Mouse (Mus musculus): ENCODE data around the gene Spic. TPM values are rescaled to one million over a fixed set of nuclear protein-coding genes. Genes with fewer than 3 reads are reported as not detected.
"Not testable (repeated sequence)": the region's sequence is repeated elsewhere in the genome, so short reads cannot be mapped to it uniquely, and the experiment has no call there.

Gene Spic
- polyA plus RNA-seq, 1 experiment from 2014 or later: 0.09 TPM

DNA sequence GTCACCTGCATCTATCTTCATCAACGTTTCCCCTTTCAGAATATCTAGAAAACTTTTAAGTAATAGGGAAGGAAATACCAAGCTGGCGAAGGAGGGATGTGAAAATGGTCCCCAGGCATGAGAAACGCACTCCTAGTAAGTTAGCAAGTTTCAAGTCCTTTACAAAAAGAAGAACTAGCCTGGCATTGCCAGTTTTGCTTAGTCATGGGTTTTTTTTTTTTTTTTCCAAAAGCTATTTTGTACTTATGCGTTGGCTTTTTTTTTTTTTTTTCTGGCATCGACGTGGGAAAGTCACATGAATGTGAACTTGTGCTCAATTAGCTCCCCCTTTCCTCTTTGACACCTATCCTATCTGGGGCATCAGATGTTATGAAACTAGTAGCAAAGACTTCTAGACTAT is 27.5 kb upstream of the Spic start:
- WGBS: 84% methylated on average over 6 of the region's 6 CpGs
- Histone ChIP-seq H3K4me1 (replicated peaks) (no peaks in the 10 kb centered on the region), H3K27me3 (no peaks in the 10 kb centered on the region), H3K36me3 (no peaks in the 10 kb centered on the region), H3K4me2 (no peak overlapping the region), H3K4me3 (no peak overlapping the region), H3K9me3 (no peaks in the 10 kb centered on the region), H3K9ac (no peak overlapping the region), H3K27ac (no peak overlapping the region)
- no peak for ATAC-seq (ENCODE audit: low FRiP score)

DNA sequence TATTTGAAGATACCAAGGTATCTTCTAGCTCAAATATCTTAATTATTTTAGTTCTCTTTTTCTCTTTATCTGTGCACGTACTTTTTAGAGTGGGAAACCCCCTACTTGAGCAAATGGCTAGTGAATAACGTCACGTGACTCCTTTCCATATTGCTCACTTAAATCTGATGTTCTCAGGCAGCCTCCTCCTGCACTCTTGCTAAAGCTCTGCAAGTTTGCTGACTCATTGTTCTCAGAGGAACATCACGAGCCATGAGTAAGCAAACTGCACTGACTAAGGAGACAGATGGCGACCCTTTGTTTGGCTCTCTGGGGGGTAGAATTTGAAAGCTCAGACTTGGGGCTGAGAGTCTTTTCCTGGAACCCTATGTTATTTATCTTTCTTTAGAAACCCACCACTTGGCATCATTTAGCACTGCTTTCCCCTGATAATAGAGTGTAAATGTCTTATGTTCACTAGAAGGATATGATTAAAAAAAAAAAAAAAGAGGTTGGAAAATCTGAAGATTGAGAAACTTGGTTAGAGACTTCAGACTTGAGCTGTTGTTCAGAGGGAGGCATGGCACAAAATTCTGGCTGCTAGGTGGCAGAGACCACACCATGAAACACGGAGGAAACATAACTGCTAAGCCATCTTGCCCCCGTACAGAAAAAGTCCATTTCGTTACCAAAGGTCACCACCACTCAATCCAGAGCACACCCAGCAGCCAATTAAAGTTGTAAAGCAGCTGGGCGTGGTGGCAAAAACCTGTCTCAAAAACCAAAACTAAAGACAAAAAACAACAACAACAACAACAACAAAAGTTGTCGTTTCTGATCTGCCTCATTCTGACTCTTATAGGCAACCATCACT is 24.1 kb upstream of the Spic start:
- no peak for ATAC-seq (ENCODE audit: low FRiP score)
- Histone ChIP-seq H3K4me3 (no peak overlapping the region), H3K9me3 (no peaks in the 10 kb centered on the region), H3K27me3 (no peaks in the 10 kb centered on the region), H3K36me3 (no peaks in the 10 kb centered on the region), H3K9ac (no peak overlapping the region), H3K4me2 (no peak overlapping the region), H3K4me1 (replicated peaks) (no peaks in the 10 kb centered on the region), H3K27ac (no peak overlapping the region)
- WGBS: 59% methylated on average over 10 of the region's 10 CpGs

DNA sequence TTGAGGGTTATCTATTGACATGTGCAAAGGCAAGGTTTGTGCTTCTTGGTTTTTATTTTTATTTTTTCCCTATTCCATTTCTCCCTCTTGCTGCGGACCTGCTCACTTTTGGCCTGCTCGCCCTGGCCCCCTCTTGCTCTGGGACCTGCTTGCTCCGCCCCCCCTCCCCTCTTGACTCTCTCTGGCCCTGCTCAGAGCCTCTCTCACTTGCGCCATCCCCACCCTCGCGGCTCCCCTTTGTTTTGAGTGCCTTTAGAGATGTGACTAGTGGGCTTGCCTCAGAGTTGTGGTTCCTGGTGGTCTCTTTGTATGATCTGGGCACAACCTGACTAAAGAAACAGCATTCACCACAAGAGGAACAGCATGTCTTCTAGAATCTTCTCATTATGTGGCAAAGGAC is 16.1 kb upstream of the Spic start:
- H3K4me3 ChIP-seq: no peak overlapping the region
- H3K4me2 ChIP-seq: no peak overlapping the region
- WGBS: 71% methylated on average over 6 of the region's 6 CpGs
- no peaks in the 10 kb centered on the region for H3K36me3 ChIP-seq
- no peaks in the 10 kb centered on the region for H3K4me1 ChIP-seq (replicated peaks)
- ATAC-seq (ENCODE audit: low FRiP score): no peak
- H3K27ac ChIP-seq: no peak overlapping the region
- H3K27me3 ChIP-seq: no peaks in the 10 kb centered on the region
- no peak overlapping the region for H3K9ac ChIP-seq
- no peaks in the 10 kb centered on the region for H3K9me3 ChIP-seq

DNA sequence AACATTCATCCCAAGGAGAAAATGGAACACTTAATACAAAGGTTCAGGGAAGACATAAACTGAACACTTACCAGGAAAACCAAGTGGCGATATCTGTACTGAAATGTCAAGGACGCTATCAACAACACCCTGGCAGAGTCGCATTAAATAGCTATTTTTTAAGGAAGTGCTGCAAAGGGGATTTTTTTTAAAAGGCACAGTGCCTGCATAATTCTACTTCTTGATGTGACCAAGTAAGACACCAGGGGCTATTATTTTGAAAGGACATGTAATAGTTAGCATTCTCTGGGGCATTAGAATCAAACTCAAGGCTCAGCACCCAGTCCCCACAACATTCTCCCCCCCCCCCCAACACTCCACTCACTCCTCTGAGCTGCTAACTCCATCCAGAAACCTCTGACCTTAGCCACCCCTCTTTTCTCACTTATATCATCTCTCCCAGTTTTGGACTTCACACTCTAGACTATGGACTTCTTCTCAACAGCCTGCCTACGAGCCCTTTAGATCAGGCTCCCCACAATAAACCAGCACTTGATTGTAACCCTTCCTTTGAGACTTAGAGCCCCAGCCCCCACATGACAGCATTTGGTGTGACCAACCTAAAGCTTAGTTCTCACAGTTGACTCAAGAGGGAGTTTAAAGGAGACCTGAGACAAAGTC is 1.8 kb downstream of the Spic start:
- H3K36me3 ChIP-seq: no peaks in the 10 kb centered on the region
- no peaks in the 10 kb centered on the region for H3K9me3 ChIP-seq
- ATAC-seq (ENCODE audit: low FRiP score): no peak
- no peak overlapping the region for H3K9ac ChIP-seq
- H3K4me3 ChIP-seq: no peak overlapping the region
- H3K4me2 ChIP-seq: no peak overlapping the region
- H3K27ac ChIP-seq: no peak overlapping the region
- no peaks in the 10 kb centered on the region for H3K4me1 ChIP-seq (replicated peaks)
- H3K27me3 ChIP-seq: no peaks in the 10 kb centered on the region
- 86% methylated on average over 4 of the region's 4 CpGs for WGBS

DNA sequence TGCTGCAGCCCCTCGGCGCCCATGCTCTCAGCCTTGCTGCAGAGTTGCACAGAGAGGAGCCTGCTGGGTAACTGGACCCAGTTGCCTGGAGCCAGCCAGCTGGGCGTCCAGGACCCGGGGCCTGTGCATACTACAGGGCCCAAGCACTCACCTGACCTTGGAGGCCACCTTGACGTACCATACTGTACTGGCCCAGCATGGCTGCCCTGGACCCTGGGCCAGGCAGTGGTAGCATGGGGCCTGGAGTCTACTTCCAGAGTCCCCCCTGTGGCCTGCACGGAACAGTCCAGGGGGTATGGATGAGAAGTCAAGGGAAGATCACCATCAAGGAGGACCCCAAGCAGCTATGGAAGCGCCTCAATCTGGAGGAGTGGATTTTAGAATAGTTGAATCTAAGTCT is 12.0 kb downstream of the Spic start:
- Histone ChIP-seq H3K4me1 (replicated peaks) (no peaks in the 10 kb centered on the region), H3K27me3 (no peaks in the 10 kb centered on the region), H3K4me2 (no peak overlapping the region), H3K9me3 (no peaks in the 10 kb centered on the region), H3K27ac (no peak overlapping the region), H3K4me3 (no peak overlapping the region), H3K9ac (no peak overlapping the region), H3K36me3 (no peaks in the 10 kb centered on the region)
- 92% methylated on average over 7 of the region's 7 CpGs for WGBS
- no peak for ATAC-seq (ENCODE audit: low FRiP score)

DNA sequence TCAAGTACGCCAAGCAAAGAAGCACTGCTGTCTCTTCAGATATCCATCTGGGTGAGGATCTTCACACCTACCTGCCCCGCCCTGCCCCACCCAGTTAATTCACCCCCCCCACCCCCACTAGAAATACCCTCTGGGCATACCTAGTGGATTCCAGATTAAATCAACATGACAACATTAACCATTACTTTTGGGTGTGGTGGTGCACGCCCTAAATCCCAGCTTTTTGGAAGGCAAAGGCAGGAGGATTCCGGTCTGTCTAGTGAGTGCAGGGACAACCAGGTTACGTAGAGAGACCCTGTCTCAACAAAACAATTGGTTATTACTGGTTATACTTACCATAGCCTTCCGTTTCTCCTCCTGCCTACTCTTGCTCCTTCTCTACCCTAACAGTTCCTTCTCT is 12.7 kb downstream of the Spic start:
- no peak for ATAC-seq (ENCODE audit: low FRiP score)
- Histone ChIP-seq H3K36me3 (no peaks in the 10 kb centered on the region), H3K9ac (no peak overlapping the region), H3K27ac (no peak overlapping the region), H3K27me3 (no peaks in the 10 kb centered on the region), H3K4me1 (replicated peaks) (no peaks in the 10 kb centered on the region), H3K4me3 (no peak overlapping the region), H3K4me2 (no peak overlapping the region), H3K9me3 (no peaks in the 10 kb centered on the region)
- WGBS: 89% methylated on average over 6 of the region's 6 CpGs

DNA sequence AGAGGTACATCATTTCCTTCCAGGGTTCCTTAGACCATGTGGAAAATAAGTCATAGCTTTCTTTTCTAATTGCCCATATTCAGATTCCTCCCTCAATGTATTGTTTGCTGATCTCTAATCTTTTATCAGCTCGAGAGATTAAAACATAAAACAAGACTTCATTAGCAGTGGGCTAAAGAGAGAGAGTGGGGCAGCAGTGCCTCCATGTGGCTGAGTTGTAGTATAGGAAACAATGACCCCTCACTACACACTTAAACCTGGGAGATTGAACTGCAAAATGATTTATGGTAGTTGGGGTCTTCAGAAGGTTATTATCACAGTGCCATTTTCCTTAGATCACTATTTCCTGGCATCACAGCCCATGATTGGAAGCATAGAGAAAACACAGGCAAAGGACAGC is 15.1 kb downstream of the Spic start:
- H3K27me3 ChIP-seq: no peaks in the 10 kb centered on the region
- no peaks in the 10 kb centered on the region for H3K4me1 ChIP-seq (replicated peaks)
- no peak overlapping the region for H3K4me2 ChIP-seq
- H3K4me3 ChIP-seq: no peak overlapping the region
- WGBS: 45% methylated on average over 1 of the region's 1 CpGs
- no peak overlapping the region for H3K27ac ChIP-seq
- no peak overlapping the region for H3K9ac ChIP-seq
- H3K9me3 ChIP-seq: no peaks in the 10 kb centered on the region
- H3K36me3 ChIP-seq: no peaks in the 10 kb centered on the region
- ATAC-seq (ENCODE audit: low FRiP score): no peak

DNA sequence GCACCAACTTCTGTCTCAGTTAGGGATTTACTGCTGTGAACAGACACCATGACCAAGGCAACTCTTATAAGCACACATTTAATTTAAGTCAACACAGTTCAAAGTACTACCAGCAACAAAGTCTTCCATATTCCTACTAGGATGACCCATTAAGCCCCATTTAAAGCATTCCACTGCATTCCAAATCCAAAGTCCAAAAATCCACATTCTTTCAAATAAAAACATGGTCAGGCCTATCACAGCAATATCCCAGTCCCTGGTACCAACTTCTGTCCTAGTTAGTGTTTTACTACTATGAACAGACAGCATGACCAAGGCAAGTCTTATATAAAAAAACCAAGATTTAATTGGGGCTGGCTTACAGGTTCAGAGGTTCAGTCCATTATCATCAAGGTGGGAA is 21.0 kb downstream of the Spic start:
- not testable (repeated sequence) for H3K36me3 ChIP-seq; H3K4me3 ChIP-seq; H3K27me3 ChIP-seq; ATAC-seq (ENCODE audit: low FRiP score); H3K9me3 ChIP-seq; H3K9ac ChIP-seq; H3K27ac ChIP-seq; H3K4me1 ChIP-seq (replicated peaks); H3K4me2 ChIP-seq

DNA sequence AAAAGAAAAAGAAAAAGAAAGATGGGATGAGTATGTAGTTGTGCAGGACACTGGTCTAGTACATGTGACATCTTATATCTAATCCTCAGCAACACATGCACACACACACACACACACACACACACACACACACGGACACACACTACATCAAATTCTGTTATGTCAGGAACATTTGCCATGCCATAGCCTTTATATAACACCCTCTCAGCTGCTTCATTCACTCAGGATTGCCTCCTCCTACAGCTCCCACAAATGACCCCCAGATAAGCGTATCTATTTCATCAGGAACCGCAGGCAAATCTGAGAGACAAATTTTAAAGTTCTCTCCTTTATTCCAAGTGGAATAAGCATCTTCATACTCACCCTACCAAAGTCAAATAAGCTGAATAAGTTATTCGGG is 25.9 kb downstream of the Spic start:
- H3K36me3 ChIP-seq: no peaks in the 10 kb centered on the region
- no peaks in the 10 kb centered on the region for H3K4me1 ChIP-seq (replicated peaks)
- ATAC-seq (ENCODE audit: low FRiP score): no peak
- no peak overlapping the region for H3K4me2 ChIP-seq
- no peak overlapping the region for H3K27ac ChIP-seq
- no peak overlapping the region for H3K9ac ChIP-seq
- no peaks in the 10 kb centered on the region for H3K27me3 ChIP-seq
- no peak overlapping the region for H3K4me3 ChIP-seq
- no peaks in the 10 kb centered on the region for H3K9me3 ChIP-seq
- 92% methylated on average over 4 of the region's 4 CpGs for WGBS

DNA sequence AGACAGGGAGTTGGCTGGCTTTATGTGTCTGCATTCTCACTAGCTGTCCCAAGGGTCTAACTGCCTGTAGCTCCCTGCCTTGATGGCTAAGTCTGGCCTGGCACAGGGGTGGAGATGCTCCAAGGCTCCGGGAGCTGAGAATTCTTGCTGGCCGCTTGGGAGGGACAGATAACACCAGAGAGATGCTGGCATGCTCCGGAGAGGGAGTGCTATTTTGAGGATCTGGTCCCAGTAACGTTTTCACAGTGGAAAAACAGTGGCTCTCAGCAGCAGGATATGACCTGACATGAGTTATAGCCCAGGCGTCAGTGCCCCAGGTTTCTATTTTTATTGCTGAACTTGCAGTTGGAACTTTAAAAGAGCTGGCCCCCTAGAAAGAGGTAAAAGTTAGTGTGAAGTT is 39.4 kb downstream of the Spic start:
- 74% methylated on average over 5 of the region's 5 CpGs for WGBS
- no peak overlapping the region for H3K9ac ChIP-seq
- no peak overlapping the region for H3K27ac ChIP-seq
- no peaks in the 10 kb centered on the region for H3K36me3 ChIP-seq
- ATAC-seq (ENCODE audit: low FRiP score): no peak
- H3K4me1 ChIP-seq (replicated peaks): no peaks in the 10 kb centered on the region
- H3K9me3 ChIP-seq: no peaks in the 10 kb centered on the region
- H3K4me2 ChIP-seq: no peak overlapping the region
- H3K27me3 ChIP-seq: no peaks in the 10 kb centered on the region
- no peak overlapping the region for H3K4me3 ChIP-seq

DNA sequence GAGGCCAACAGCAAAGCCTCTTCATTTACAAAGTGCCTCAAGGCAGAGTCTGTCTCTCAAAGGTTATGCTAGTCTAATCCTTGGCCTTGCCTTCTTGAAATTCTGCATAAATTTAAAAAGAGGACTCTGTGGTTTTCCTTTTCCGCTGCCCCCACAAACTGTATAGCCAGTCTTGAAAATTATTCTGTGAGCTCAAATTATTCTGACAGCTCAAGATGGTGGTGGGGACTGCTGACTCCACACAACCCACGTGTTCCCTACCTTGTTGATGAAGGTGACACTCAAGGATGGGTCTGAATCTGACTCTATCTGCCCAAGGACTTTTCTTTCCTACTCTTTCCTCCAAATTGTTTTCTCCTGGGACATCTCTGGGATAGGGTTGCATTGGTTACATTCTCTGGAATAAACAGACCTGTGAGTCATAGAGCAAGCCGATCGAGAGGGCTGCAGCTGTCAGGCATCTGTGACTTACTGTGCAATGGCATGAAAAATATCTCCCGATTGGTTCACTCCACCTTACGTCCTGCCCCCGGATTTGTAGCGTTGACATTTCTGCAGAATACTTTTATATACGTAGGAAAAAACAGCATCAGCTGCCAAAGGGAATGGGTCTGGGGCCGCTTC is 53.4 kb downstream of the Spic start:
- H3K36me3 ChIP-seq: no peaks in the 10 kb centered on the region
- H3K4me1 ChIP-seq (replicated peaks): no peaks in the 10 kb centered on the region
- H3K4me2 ChIP-seq: no peak overlapping the region
- no peak overlapping the region for H3K4me3 ChIP-seq
- H3K27me3 ChIP-seq: no peaks in the 10 kb centered on the region
- H3K27ac ChIP-seq: no peak overlapping the region
- no peaks in the 10 kb centered on the region for H3K9me3 ChIP-seq
- no peak overlapping the region for H3K9ac ChIP-seq
- ATAC-seq (ENCODE audit: low FRiP score): no peak
- 88% methylated on average over 10 of the region's 10 CpGs for WGBS

DNA sequence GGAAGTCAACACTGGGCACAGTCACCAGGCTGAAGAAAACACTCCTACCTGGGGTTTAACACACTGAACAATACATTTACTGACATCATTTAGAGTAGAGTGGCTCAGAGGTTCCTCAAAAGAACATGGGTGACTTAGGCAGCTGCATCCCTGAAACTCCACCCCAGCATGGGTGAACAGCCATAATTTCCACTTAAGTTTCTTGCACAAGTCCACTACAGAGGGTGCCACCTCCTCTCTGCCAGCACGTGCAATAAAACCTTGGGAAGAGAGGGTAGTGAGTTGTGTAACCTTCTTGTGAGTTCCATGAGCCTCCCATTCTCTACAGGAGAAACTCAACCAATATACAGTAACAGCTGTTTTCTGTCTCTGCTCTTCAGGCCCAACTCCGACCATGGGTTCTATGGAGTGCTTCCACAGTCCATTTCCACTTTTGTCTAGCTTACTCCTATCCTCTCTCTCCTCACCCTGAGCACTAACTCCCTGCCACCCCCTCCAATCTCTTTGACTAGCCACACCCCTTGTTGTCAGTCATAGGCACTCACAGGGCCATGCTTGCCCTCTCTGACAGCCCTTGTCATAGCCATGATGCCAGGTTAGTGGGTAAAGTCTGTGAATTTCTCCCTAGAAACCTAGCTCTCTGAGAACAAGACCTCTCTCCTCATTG is 54.0 kb downstream of the Spic start:
- WGBS: 91% methylated on average over 2 of the region's 2 CpGs
- Histone ChIP-seq H3K27me3 (no peaks in the 10 kb centered on the region), H3K9ac (no peak overlapping the region), H3K4me1 (replicated peaks) (no peaks in the 10 kb centered on the region), H3K27ac (no peak overlapping the region), H3K9me3 (no peaks in the 10 kb centered on the region), H3K36me3 (no peaks in the 10 kb centered on the region), H3K4me2 (no peak overlapping the region), H3K4me3 (no peak overlapping the region)
- ATAC-seq (ENCODE audit: low FRiP score): no peak
